Mouse (Mus musculus) E14TG2a.4 (cell line): ENCODE measurements around the gene Eri3.

Source experiments
- H3K27me3 ChIP-seq: 2 replicates; pipeline ENCODE4 v1.6.1; 2014; ENCODE audit warnings: low read length, control low read depth; ENCODE audit not compliant: insufficient read depth
- H3K36me3 ChIP-seq: 2 replicates; pipeline ENCODE4 v1.6.1; 2014; ENCODE audit warnings: low read length, control low read depth; ENCODE audit not compliant: insufficient read depth
- H3K4me1 ChIP-seq: replicated peaks from 2 replicates; pipeline ENCODE4 v1.6.1; 2014; ENCODE audit warnings: low read depth, low read length, control low read depth
- H3K4me3 ChIP-seq: replicated peaks from 2 replicates; pipeline ENCODE4 v1.5.1; 2014; ENCODE audit warnings: mild to moderate bottlenecking, low read length
- H3K9me3 ChIP-seq: 2 replicates; pipeline ENCODE4 v1.6.1; 2014; ENCODE audit warnings: low read length, control low read depth
- CTCF ChIP-seq: conservative IDR thresholded peaks from 2 replicates; pipeline ENCODE4 v1.5.1; 2014; ENCODE audit warnings: low read length
- NANOG ChIP-seq: IDR thresholded peaks from 2 replicates; pipeline ENCODE4 v1.6.1; 2014; ENCODE audit warnings: borderline replicate concordance, low read length, mixed read lengths
- POU5F1 ChIP-seq: IDR thresholded peaks from 2 replicates; pipeline ENCODE4 v1.6.1; 2014; ENCODE audit warnings: low read length, borderline replicate concordance

Eri3 gene

DNA sequence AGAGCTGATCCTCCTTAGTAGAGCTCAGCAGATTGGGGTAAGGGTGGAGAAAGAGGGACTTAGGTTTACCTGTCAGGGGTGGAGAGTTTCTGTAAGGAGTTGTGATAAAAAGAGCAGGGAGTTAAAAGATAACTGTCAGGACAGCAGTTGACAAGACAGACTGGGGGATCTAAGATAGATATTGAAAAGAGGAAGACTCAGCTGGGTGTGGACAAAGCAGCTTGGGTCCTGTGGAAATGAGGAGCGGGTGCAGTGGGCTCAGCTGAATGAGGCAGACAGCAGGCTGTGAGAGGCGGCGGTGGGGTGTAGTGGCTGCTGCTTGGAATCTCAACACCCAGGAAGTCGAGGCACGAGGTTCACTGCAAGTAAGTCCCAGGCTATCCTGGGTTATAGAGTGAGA lies 72.1 kb downstream of the Eri3 start:
- TF ChIP-seq CTCF (no peak), NANOG (no peak), POU5F1 (no peak)
- H3K4me1 ChIP-seq = no peaks in the 10 kb centered on the region

GRCm38 (mm10) chr4:117623025-117623424 lies 72.9 kb downstream of the Eri3 start:
- Histone ChIP-seq H3K9me3 (no peaks in the 10 kb centered on the region), H3K4me1 (no peaks in the 10 kb centered on the region)
- TF ChIP-seq CTCF (no peak), POU5F1 (no peak), NANOG (no peak)

More for the DNA sequence above, 72.1 kb downstream of the Eri3 start:
- Histone ChIP-seq H3K36me3 (peaks cover 73% of the 10 kb centered on the region), H3K9me3 (no peaks in the 10 kb centered on the region), H3K4me3 (no peak overlapping the region), H3K27me3 (no peaks in the 10 kb centered on the region)

DNA sequence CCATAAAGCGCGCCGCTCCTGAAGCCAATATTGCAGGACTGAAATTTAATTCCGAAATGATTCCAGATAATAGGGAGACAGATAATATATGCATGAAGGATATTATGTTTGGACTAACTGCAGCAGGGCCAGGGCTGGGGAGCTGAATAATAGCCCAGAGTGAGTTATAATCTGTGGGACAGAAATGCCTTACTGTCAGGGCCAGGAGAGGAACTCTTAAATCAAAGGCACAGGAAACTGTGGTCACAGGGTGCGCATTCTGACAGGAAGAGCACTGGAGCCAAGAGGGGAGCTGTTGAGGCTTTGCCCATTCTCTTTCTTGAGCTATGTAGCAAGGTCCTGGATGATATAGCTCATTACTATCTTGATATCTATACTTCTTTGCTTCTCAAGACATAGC lies 74.5 kb downstream of the Eri3 start:
- peaks cover 71% of the 10 kb centered on the region for H3K36me3 ChIP-seq
- H3K27me3 ChIP-seq = no peaks in the 10 kb centered on the region
- no peaks in the 10 kb centered on the region for H3K4me1 ChIP-seq
- no peaks in the 10 kb centered on the region for H3K9me3 ChIP-seq
- H3K4me3 ChIP-seq = no peak overlapping the region
- no peak for TF ChIP-seq NANOG
- no peak for TF ChIP-seq CTCF
- TF ChIP-seq POU5F1 = no peak

More at GRCm38 (mm10) chr4:117623025-117623424, 72.9 kb downstream of the Eri3 start:
- Histone ChIP-seq H3K36me3 (peaks cover 73% of the 10 kb centered on the region), H3K27me3 (no peaks in the 10 kb centered on the region), H3K4me3 (no peak overlapping the region)

DNA sequence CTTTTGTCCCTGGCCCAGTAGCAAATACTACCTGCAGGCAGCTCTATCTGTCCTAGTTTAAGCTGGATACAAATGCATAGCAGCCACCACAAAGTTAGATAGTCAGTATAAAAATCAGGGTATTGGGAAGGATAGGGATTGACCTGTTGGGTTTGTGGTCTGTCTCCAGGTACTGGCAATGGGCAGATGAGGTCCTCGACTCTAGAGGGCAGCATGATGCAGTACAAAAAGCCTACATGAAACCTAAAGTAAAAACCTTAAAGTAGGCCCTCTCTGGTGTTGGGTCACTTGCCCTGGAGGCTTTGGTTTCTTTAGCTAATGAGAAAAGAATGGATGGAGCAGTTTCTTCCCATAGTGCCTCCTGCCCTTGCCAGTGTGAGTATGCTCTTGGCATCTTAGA lies 78.3 kb downstream of the Eri3 start:
- H3K27me3 ChIP-seq = no peaks in the 10 kb centered on the region
- no peaks in the 10 kb centered on the region for H3K9me3 ChIP-seq
- TF ChIP-seq NANOG = no peak
- TF ChIP-seq POU5F1 = no peak
- no peak for TF ChIP-seq CTCF
- peaks cover 50% of the 10 kb centered on the region for H3K36me3 ChIP-seq
- no peak overlapping the region for H3K4me3 ChIP-seq
- 0 out of 2 replicates have a peak, but pooled peaks cover under 1% of the 10 kb centered on the region for H3K4me1 ChIP-seq

DNA sequence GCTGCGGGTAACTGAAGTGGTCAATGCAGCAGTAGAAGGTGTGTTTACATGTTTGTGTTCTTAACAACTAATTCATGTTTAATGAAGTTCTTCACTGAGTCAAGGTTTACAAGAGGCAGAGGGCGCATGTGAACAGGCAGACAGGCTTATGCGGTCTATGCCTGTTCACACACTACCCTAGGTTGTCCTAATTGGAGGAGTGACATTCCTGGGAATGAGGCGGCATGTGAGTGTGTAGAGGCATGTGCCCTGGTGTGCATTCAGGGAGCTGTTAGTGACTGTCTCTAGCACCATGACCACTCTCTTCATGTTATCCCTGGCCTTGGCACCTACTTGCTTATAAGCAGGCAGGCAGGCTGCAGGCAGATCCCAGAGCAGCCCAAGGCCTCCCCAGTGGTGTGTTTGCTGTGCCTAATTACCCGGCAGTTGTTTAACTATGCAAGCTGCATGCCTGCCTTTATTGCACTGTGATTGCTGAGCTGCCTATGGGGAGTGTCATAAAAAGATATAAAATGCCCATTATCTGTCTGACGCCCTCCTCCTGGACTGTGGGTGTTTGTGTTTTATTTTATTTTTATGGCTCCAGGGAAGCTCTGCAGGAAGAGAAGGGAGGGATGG lies 80.0 kb downstream of the Eri3 start:
- Histone ChIP-seq H3K4me1 (0 out of 2 replicates have a peak, but pooled peaks cover 4% of the 10 kb centered on the region), H3K36me3 (peaks cover 47% of the 10 kb centered on the region), H3K9me3 (no peaks in the 10 kb centered on the region), H3K4me3 (no peak overlapping the region), H3K27me3 (no peaks in the 10 kb centered on the region)
- TF ChIP-seq CTCF (no peak), POU5F1 (no peak)

- peaks cover 36% of the 10 kb centered on the region for H3K36me3 ChIP-seq
These were observed 83.4 kb downstream of the Eri3 start for GRCm38 (mm10) chr4:117633527-117633926.

DNA sequence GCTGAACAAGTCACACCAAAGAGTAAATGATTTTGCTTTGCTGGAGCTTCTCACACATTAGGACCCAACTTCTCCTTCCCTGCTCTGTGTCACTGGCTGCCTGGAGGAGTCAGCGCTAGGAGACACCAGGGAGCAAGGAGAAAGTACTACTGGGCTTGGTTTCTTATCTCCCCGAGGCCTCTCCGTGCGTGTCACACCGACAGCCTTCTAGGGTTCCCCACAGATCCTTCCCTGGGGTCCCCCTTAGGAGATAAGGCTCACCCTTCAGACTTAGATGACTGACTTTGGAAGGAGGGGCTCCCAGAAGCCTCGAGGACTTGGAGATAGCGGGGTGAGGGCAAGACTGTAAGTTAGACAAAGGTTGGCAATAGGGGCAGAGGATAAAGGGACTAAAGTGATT lies 84.5 kb downstream of the Eri3 start:
- H3K9me3 ChIP-seq = no peaks in the 10 kb centered on the region
- no peaks in the 10 kb centered on the region for H3K27me3 ChIP-seq
- H3K4me1 ChIP-seq = peaks cover 16% of the 10 kb centered on the region
- TF ChIP-seq CTCF (no peak), NANOG (no peak)
- H3K4me3 ChIP-seq = no peak overlapping the region
- peaks cover 30% of the 10 kb centered on the region for H3K36me3 ChIP-seq

More at GRCm38 (mm10) chr4:117633527-117633926, 83.4 kb downstream of the Eri3 start:
- Histone ChIP-seq H3K9me3 (no peaks in the 10 kb centered on the region), H3K27me3 (no peaks in the 10 kb centered on the region), H3K4me1 (peaks cover 16% of the 10 kb centered on the region), H3K4me3 (no peak overlapping the region)
- TF ChIP-seq NANOG = no peak
- no peak for TF ChIP-seq POU5F1
- TF ChIP-seq CTCF = no peak

DNA sequence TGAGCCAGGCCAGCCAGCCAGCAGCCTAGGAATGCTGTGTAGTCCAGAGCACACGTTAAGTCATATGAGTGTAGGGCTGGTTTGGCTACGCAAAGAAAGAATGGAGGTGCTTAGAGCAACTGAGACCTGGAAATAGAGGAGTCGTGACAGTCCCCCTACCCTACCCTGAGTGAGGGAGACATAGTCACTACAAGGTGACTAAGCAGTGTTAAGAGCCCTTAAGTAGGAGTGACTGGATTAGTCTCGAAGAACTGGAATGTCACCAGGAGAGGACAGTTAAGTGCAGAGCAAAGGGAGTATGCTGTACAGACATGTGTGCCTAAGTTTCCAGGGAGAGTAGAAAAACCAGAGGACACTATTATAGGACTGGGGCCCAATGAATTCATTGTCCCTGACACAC lies 86.0 kb downstream of the Eri3 start:
- H3K36me3 ChIP-seq = peaks cover 41% of the 10 kb centered on the region
- TF ChIP-seq POU5F1 = no peak
- no peak for TF ChIP-seq NANOG
- TF ChIP-seq CTCF = no peak
- no peak overlapping the region for H3K4me3 ChIP-seq
- peaks cover 16% of the 10 kb centered on the region for H3K4me1 ChIP-seq
- H3K9me3 ChIP-seq = no peaks in the 10 kb centered on the region
- H3K27me3 ChIP-seq = no peaks in the 10 kb centered on the region

DNA sequence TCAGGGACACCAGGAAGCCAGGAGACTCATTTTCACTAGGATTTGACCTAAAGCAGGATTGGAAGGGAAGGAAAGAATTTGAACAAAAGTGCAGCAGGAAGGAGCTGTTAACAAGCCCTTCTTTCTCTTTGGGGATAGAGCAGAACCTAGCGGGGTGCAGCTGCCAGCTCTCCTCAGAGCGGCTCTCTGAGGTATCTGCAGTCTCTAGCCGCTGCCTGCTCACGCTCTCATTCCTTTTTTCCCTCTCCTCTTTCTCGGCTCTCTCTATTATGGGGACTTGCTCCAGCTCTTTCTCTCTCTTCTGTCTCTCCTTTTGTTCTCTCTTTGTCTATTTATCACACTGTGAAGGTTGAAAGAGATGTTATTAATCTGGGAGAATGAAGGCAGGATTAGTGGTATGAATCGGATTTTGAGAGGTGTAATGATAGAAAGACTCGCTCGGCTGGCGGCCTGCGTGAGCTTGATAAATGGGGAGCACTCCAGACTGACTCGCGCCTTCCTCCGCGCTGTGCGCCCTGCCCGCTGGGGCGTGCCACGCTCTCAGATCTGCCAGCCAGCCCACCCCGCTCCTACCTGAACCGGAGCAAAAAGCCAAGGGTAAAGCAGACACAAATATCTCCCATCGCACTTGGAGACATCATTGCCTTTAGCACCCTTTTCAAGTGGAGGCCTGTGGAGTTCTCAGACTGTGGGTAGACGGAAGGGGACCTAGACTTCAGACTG lies 86.9 kb downstream of the Eri3 start:
- Histone ChIP-seq H3K27me3 (no peaks in the 10 kb centered on the region), H3K36me3 (peaks cover 50% of the 10 kb centered on the region), H3K4me3 (no peak overlapping the region), H3K9me3 (no peaks in the 10 kb centered on the region), H3K4me1 (peaks cover 16% of the 10 kb centered on the region)
- TF ChIP-seq POU5F1 (no peak), NANOG (no peak)
